Comparison of ENCODE assay signal across 8 mouse cellular contexts in genomic region chr12:5191628-5192379, GRCm38 (mm10).
DNase-seq lines count a peak whose midpoint lies in the region; ATAC-seq and TF ChIP-seq lines count a peak whose summit lies in the region.

No protein-coding gene starts in this region.

- H3K4me3 ChIP-seq in layer of hippocampus, adult 2 months = no peak overlapping the region
- no peak overlapping the region for H3K4me3 ChIP-seq in forebrain, embryonic 13.5 days
- no peak overlapping the region for H3K4me3 ChIP-seq in limb, embryonic 11.5 days (ENCODE audit: low read depth, low read length)
- H3K4me3 ChIP-seq in midbrain, embryonic 15.5 days = no peak overlapping the region

- TF ChIP-seq CTCF in layer of hippocampus, adult 2 months (conservative IDR thresholded peaks at IDR 0.05) = no peak

- WGBS in forebrain, embryonic 13.5 days = 23% methylated on average over 14 of the region's 14 CpGs
- 6% methylated on average over 14 of the region's 14 CpGs for WGBS in limb, embryonic 11.5 days
- WGBS in midbrain, embryonic 15.5 days = 15% methylated on average over 14 of the region's 14 CpGs

- no peak overlapping the region for H3K4me2 ChIP-seq in forebrain, embryonic 13.5 days
- H3K4me2 ChIP-seq in limb, embryonic 11.5 days (ENCODE audit: low read depth, severe bottlenecking) = peak overlapping the region; percentile 24
- H3K4me2 ChIP-seq in midbrain, embryonic 15.5 days = peak overlapping the region; percentile 22; the same call in 1 of the 2 replicates

- no peak for DNase-seq in layer of hippocampus, adult 2 months (ENCODE audit: low spot score in 2 of 2)
- DNase-seq in layer of hippocampus, postnatal 10 days (ENCODE audit: low spot score in 2 of 2) = no peak
- peak; percentile 57 to 60 for DNase-seq in heart, postnatal 36 days
- DNase-seq in limb, embryonic 11.5 days (ENCODE audit: low spot score) = peak; percentile 63
- DNase-seq in thymus, postnatal 14 days = peak; percentile 34

- H3K4me1 ChIP-seq in forebrain, embryonic 13.5 days = peaks cover 48% of the 10 kb centered on the region
- peaks cover 38% of the 10 kb centered on the region for H3K4me1 ChIP-seq in limb, embryonic 11.5 days (ENCODE audit: control insufficient read depth, insufficient read depth, low read length)
- peaks cover 46% of the 10 kb centered on the region for H3K4me1 ChIP-seq in midbrain, embryonic 15.5 days

- H3K9ac ChIP-seq in forebrain, embryonic 13.5 days = no peak overlapping the region
- peak overlapping the region; percentile 13; the same call in 1 of the 2 replicates for H3K9ac ChIP-seq in limb, embryonic 11.5 days (ENCODE audit: low read length)
- H3K9ac ChIP-seq in midbrain, embryonic 15.5 days = no peak overlapping the region

- no peaks in the 10 kb centered on the region for H3K27me3 ChIP-seq in forebrain, embryonic 13.5 days
- no peaks in the 10 kb centered on the region for H3K27me3 ChIP-seq in limb, embryonic 11.5 days (ENCODE audit: control insufficient read depth, insufficient read depth, low read length)
- H3K27me3 ChIP-seq in midbrain, embryonic 15.5 days (replicated peaks) = no peaks in the 10 kb centered on the region

- 0 out of 2 replicates have a peak, but pooled peaks have one; percentile 19 for ATAC-seq in forebrain, embryonic 13.5 days
- peak; percentile 67 for ATAC-seq in limb, embryonic 11.5 days (ENCODE audit: insufficient number of reproducible peaks, low FRiP score, low TSS enrichment, low read depth)
- ATAC-seq in midbrain, embryonic 15.5 days (replicated peaks) = peak; percentile 21; the same call in 1 of the 2 replicates
- ATAC-seq in activated CD4-positive, CD25-positive, alpha-beta regulatory T cell, adult 4 months = no peak

- no peaks in the 10 kb centered on the region for H3K36me3 ChIP-seq in forebrain, embryonic 13.5 days (ENCODE audit: poor library complexity, severe bottlenecking)
- H3K36me3 ChIP-seq in limb, embryonic 11.5 days (ENCODE audit: control insufficient read depth, insufficient read depth, low read length) = no peaks in the 10 kb centered on the region
- H3K36me3 ChIP-seq in midbrain, embryonic 15.5 days (replicated peaks) = no peaks in the 10 kb centered on the region

- no peaks in the 10 kb centered on the region for H3K9me3 ChIP-seq in forebrain, embryonic 13.5 days (replicated peaks)
- no peaks in the 10 kb centered on the region for H3K9me3 ChIP-seq in limb, embryonic 11.5 days (ENCODE audit: control insufficient read depth, low read length)
- no peaks in the 10 kb centered on the region for H3K9me3 ChIP-seq in midbrain, embryonic 15.5 days

- intact Hi-C loops in heart, postnatal 36 days (cut with DNase I) = loop anchor here (5.0 kb wide), 1 partner anchor 55 kb away; no protein-coding TSS in a partner anchor

- H3K27ac ChIP-seq in layer of hippocampus, adult 2 months = peak overlapping the region; percentile 75
- no peak overlapping the region; the same call in 1 of the 2 replicates for H3K27ac ChIP-seq in forebrain, embryonic 13.5 days
- H3K27ac ChIP-seq in limb, embryonic 11.5 days (replicated peaks; ENCODE audit: low read depth, low read length) = no peak overlapping the region
- H3K27ac ChIP-seq in midbrain, embryonic 15.5 days = no peak overlapping the region

Comparison
In these comparisons a context has a peak if more than half of its experiments do, and no peak if none do; other contexts are left out.
1. DNase-seq: peak in heart, postnatal 36 days (2 of 2), limb, embryonic 11.5 days (single experiment) and thymus, postnatal 14 days (single experiment); none in layer of hippocampus, adult 2 months (0 of 2) and layer of hippocampus, postnatal 10 days (0 of 2).